Mouse (Mus musculus): Measurements from ENCODE around the gene Pafah1b3.

DNA sequence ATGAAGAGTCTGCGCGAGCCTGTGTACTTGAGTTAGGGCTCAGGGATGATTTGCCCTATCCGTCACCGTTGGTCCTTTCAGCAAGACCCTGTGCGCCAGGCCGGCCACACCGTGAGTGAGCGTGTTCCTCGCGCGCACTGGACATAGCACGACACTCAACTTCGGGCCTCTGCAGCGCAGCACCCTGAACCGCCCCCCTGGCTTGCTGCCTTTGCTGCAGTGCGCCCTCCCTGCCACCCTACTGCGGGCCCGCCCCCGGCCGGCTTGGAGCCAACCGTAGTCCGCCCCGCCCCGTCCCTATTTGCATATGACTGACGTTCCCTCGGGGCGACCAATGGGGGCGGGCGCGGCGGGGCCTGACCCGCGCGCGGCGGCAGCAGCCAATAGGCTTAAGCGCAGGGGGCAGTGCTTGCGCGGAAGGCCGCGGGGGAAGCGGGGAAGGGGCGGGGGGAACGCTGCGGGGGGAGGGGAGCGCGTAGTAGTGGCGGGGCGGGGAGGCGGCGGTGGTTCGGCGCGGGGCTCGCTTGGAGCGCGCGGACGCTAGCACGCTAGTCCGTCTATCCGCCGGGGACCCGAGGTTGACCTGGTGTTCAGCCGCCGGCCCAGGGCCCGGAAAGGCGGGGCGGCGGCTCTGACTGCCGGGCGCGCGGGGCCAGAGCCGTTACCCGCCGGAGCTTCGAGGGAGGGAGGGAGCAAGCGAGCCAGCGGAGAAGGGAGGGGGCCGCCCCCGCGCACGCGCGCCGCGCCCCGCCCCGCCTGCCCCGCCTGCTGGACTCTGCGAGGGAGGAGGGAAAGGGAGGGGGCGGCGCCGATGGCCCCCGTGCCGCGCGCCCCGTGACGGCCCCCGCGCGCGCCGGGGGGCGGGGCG is 15.8 kb downstream of the Pafah1b3 start:
- no peak for TF ChIP-seq CTCF (IDR thresholded peaks at IDR 0.05; ENCODE audit: insufficient read depth, low read length)
- TF ChIP-seq POLR2A (IDR thresholded peaks at IDR 0.05; ENCODE audit: borderline replicate concordance, extremely low read depth, low read depth, low read length) = peak; percentile 92; the same call in 1 of the 2 replicates
